Mouse (Mus musculus): Measurements from ENCODE around the gene Dapk1. TPM values are rescaled to one million over a fixed set of nuclear protein-coding genes. Genes with fewer than 3 reads are reported as not detected.
"Not testable (repeated sequence)": the region's sequence is repeated elsewhere in the genome, so short reads cannot be mapped to it uniquely, and the experiment has no call there.

Gene Dapk1
- polyA plus RNA-seq, 1 experiment from 2014 or later, result 10.1 TPM

DNA sequence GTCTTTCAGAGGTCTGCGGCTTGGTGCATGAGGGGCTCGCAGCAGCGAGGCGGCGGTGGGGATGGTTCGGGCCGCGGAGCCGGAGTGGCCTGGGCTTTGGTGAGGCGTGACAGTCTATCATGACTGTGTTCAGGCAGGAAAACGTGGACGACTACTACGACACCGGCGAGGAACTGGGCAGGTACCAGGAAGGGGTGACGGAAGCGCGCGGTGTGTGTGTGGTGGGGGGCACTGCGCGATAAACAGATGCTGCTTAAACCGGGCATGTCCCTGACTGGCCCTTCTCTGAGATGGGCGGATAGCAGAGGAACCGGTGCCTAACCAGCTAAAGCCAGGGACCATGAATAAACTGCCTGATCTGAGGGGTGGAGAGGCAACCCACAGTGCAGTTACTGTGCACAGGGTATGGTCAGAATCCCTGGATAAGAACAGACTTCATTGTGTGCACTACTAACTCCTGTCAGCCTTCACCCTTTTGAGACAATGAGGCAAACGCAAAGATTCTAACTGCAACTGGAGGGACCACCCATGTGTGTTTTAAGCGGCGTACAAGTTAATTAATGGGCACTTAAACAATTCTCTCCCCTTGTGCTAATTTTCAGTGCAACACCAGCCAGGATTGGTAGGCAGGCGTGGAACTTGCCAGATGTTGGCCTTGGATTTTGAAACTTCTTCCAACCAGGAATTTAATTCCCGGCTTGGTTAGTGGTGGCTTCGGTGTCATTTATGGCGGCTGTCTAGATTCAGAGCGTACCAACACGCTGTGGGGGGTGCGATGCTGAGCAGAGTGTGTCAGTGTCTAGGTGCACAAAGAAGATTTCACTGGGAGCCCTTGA, 887 bp downstream of the Dapk1 start:
- peak overlapping the region; percentile 75 for H3K27ac ChIP-seq (ENCODE audit: low read depth)
- no peak for TF ChIP-seq CTCF (IDR thresholded peaks at IDR 0.05; ENCODE audit: low read depth)
- no peak for TF ChIP-seq EP300 (IDR thresholded peaks at IDR 0.05; ENCODE audit: low read depth)
- H3K9me3 ChIP-seq (ENCODE audit: low read length), result no peaks in the 10 kb centered on the region
- peak overlapping the region; percentile 69 for H3K4me2 ChIP-seq (ENCODE audit: low read depth, low read length)
- H3K36me3 ChIP-seq (replicated peaks; ENCODE audit: insufficient read depth, low read length), result no peaks in the 10 kb centered on the region
- ATAC-seq, result peak; percentile 30
- DNase-seq, result peak; percentile 45
- H3K4me3 ChIP-seq (ENCODE audit: low read depth, low read length), result peak overlapping the region; percentile 60
- WGBS (ENCODE audit: insufficient replicate concordance), result 16% methylated on average over 34 of the region's 34 CpGs
- peaks cover 7% of the 10 kb centered on the region for H3K4me1 ChIP-seq (ENCODE audit: insufficient read depth)
- peak overlapping the region; percentile 80 for H3K9ac ChIP-seq (replicated peaks)
- no peaks in the 10 kb centered on the region for H3K27me3 ChIP-seq (ENCODE audit: insufficient read depth, low read length)

- no peaks in the 10 kb centered on the region for H3K36me3 ChIP-seq (replicated peaks; ENCODE audit: insufficient read depth, low read length)
- H3K4me1 ChIP-seq (ENCODE audit: insufficient read depth), result peaks cover 7% of the 10 kb centered on the region
- TF ChIP-seq EP300 (IDR thresholded peaks at IDR 0.05; ENCODE audit: low read depth) (no peak), CTCF (IDR thresholded peaks at IDR 0.05; ENCODE audit: low read depth) (no peak)
- 52% methylated on average over 5 of the region's 5 CpGs for WGBS (ENCODE audit: insufficient replicate concordance)
- peak overlapping the region; percentile 69 for H3K4me2 ChIP-seq (ENCODE audit: low read depth, low read length)
- ATAC-seq (no peak), DNase-seq (no peak)
- H3K9ac ChIP-seq (replicated peaks), result peak overlapping the region; percentile 80
- H3K27me3 ChIP-seq (ENCODE audit: insufficient read depth, low read length), result no peaks in the 10 kb centered on the region
- H3K4me3 ChIP-seq (ENCODE audit: low read depth, low read length), result peak overlapping the region; percentile 60
- H3K27ac ChIP-seq (ENCODE audit: low read depth), result peak overlapping the region; percentile 75; the same call in 1 of the 2 replicates
- H3K9me3 ChIP-seq (ENCODE audit: low read length), result no peaks in the 10 kb centered on the region
Measured at GRCm38 (mm10) chr13:60603252-60603562, 1.5 kb downstream of the Dapk1 start.

GRCm38 (mm10) chr13:60607411-60607810, 5.7 kb downstream of the Dapk1 start:
- DNase-seq (no peak), ATAC-seq (peak; percentile 35)
- peaks cover 7% of the 10 kb centered on the region; the same call in 1 of the 2 replicates for H3K36me3 ChIP-seq (replicated peaks; ENCODE audit: insufficient read depth, low read length)
- TF ChIP-seq EP300 (IDR thresholded peaks at IDR 0.05; ENCODE audit: low read depth), result no peak
- 57% methylated on average over 8 of the region's 8 CpGs for WGBS (ENCODE audit: insufficient replicate concordance)
- H3K27ac ChIP-seq (ENCODE audit: low read depth), result peak overlapping the region; percentile 70
- H3K9me3 ChIP-seq (ENCODE audit: low read length), result no peaks in the 10 kb centered on the region
- peak overlapping the region; percentile 49 for H3K4me2 ChIP-seq (ENCODE audit: low read depth, low read length)
- no peaks in the 10 kb centered on the region for H3K27me3 ChIP-seq (ENCODE audit: insufficient read depth, low read length)
- peaks cover 18% of the 10 kb centered on the region for H3K4me1 ChIP-seq (ENCODE audit: insufficient read depth)
- no peak overlapping the region for H3K9ac ChIP-seq (replicated peaks)
- H3K4me3 ChIP-seq (ENCODE audit: low read depth, low read length), result no peak overlapping the region

- H3K4me3 ChIP-seq (ENCODE audit: low read depth, low read length), result no peak overlapping the region
- peaks cover 27% of the 10 kb centered on the region for H3K4me1 ChIP-seq (ENCODE audit: insufficient read depth)
- DNase-seq, result no peak
Measured at GRCm38 (mm10) chr13:60608411-60609046, 6.8 kb downstream of the Dapk1 start.

GRCm38 (mm10) chr13:60609234-60609633, 7.5 kb downstream of the Dapk1 start:
- WGBS (ENCODE audit: insufficient replicate concordance), result 55% methylated on average over 4 of the region's 4 CpGs
- Histone ChIP-seq H3K4me2 (ENCODE audit: low read depth, low read length) (peak overlapping the region; percentile 37), H3K4me1 (ENCODE audit: insufficient read depth) (peaks cover 25% of the 10 kb centered on the region), H3K27me3 (ENCODE audit: insufficient read depth, low read length) (no peaks in the 10 kb centered on the region), H3K4me3 (ENCODE audit: low read depth, low read length) (no peak overlapping the region), H3K9me3 (ENCODE audit: low read length) (no peaks in the 10 kb centered on the region), H3K9ac (replicated peaks) (no peak overlapping the region), H3K27ac (ENCODE audit: low read depth) (peak overlapping the region; percentile 24; the same call in 1 of the 2 replicates), H3K36me3 (replicated peaks; ENCODE audit: insufficient read depth, low read length) (peaks cover 7% of the 10 kb centered on the region; the same call in 1 of the 2 replicates)
- ATAC-seq, result peak; percentile 31; the same call in 1 of the 2 replicates
- no peak for DNase-seq
- TF ChIP-seq EP300 (IDR thresholded peaks at IDR 0.05; ENCODE audit: low read depth), result no peak
- TF ChIP-seq CTCF (IDR thresholded peaks at IDR 0.05; ENCODE audit: low read depth), result no peak

More at GRCm38 (mm10) chr13:60608411-60609046, 6.8 kb downstream of the Dapk1 start:
- H3K4me2 ChIP-seq (ENCODE audit: low read depth, low read length), result peak overlapping the region; percentile 49
- peaks cover 7% of the 10 kb centered on the region; the same call in 1 of the 2 replicates for H3K36me3 ChIP-seq (replicated peaks; ENCODE audit: insufficient read depth, low read length)
- peak overlapping the region; percentile 70 for H3K27ac ChIP-seq (ENCODE audit: low read depth)
- H3K9ac ChIP-seq (replicated peaks), result no peak overlapping the region
- 53% methylated on average over 8 of the region's 8 CpGs for whole genome bisulfite sequencing (ENCODE audit: insufficient replicate concordance)
- no peaks in the 10 kb centered on the region for H3K27me3 ChIP-seq (ENCODE audit: insufficient read depth, low read length)
- peak; percentile 77 for ATAC-seq
- H3K9me3 ChIP-seq (ENCODE audit: low read length), result no peaks in the 10 kb centered on the region
- TF ChIP-seq CTCF (IDR thresholded peaks at IDR 0.05; ENCODE audit: low read depth) (no peak), EP300 (IDR thresholded peaks at IDR 0.05; ENCODE audit: low read depth) (no peak)

- DNase-seq (no peak), ATAC-seq (no peak)
- H3K4me2 ChIP-seq (ENCODE audit: low read depth, low read length), result no peak overlapping the region
- H3K4me1 ChIP-seq (ENCODE audit: insufficient read depth), result peaks cover 21% of the 10 kb centered on the region
- no peaks in the 10 kb centered on the region for H3K9me3 ChIP-seq (ENCODE audit: low read length)
- no peak overlapping the region for H3K4me3 ChIP-seq (ENCODE audit: low read depth, low read length)
- 60% methylated on average over 6 of the region's 6 CpGs for WGBS (ENCODE audit: insufficient replicate concordance)
- no peak overlapping the region for H3K9ac ChIP-seq (replicated peaks)
- H3K27me3 ChIP-seq (ENCODE audit: insufficient read depth, low read length), result no peaks in the 10 kb centered on the region
- TF ChIP-seq EP300 (IDR thresholded peaks at IDR 0.05; ENCODE audit: low read depth), result no peak
- no peak for TF ChIP-seq CTCF (IDR thresholded peaks at IDR 0.05; ENCODE audit: low read depth)
- peaks cover 7% of the 10 kb centered on the region; the same call in 1 of the 2 replicates for H3K36me3 ChIP-seq (replicated peaks; ENCODE audit: insufficient read depth, low read length)
- no peak overlapping the region for H3K27ac ChIP-seq (ENCODE audit: low read depth)
Measured at GRCm38 (mm10) chr13:60610558-60610957, 8.8 kb downstream of the Dapk1 start.

GRCm38 (mm10) chr13:60610971-60611370, 9.2 kb downstream of the Dapk1 start:
- H3K4me2 ChIP-seq (ENCODE audit: low read depth, low read length); H3K9me3 ChIP-seq (ENCODE audit: low read length); ATAC-seq; H3K9ac ChIP-seq (replicated peaks); DNase-seq; H3K4me3 ChIP-seq (ENCODE audit: low read depth, low read length); H3K36me3 ChIP-seq (replicated peaks; ENCODE audit: insufficient read depth, low read length); H3K27me3 ChIP-seq (ENCODE audit: insufficient read depth, low read length); H3K27ac ChIP-seq (ENCODE audit: low read depth): not testable (repeated sequence)
- H3K4me1 ChIP-seq (ENCODE audit: insufficient read depth), result peaks cover 21% of the 10 kb centered on the region
- 71% methylated on average over 6 of the region's 6 CpGs for WGBS (ENCODE audit: insufficient replicate concordance)
